Mouse (Mus musculus) heart, embryonic 11.5 days (tissue): ENCODE results near the gene H2-M10.2. TPM values are rescaled to one million over a fixed set of nuclear protein-coding genes. Genes with fewer than 3 reads are reported as not detected.

Experiments used
- ATAC-seq: fragments of 200-750 bp; cut with Nextera tagmentation; replicated peaks from 2 replicates; pipeline ENCODE4 v1.8.0; 2017; ENCODE audit warnings: moderate library complexity; ENCODE audit not compliant: insufficient number of reproducible peaks, low FRiP score, low TSS enrichment
- H3K27ac ChIP-seq: fragments of 300-500 bp; sonication (generic); 2 replicates; pipeline ENCODE4 v1.5.1; 2014; ENCODE audit warnings: mild to moderate bottlenecking, low read depth, low read length
- H3K27me3 ChIP-seq: fragments of 300-500 bp; sonication (generic); 2 replicates; pipeline ENCODE4 v1.6.1; 2014; ENCODE audit warnings: mild to moderate bottlenecking, low read length, mixed read lengths; ENCODE audit not compliant: control insufficient read depth, insufficient read depth
- H3K36me3 ChIP-seq: fragments of 300-500 bp; sonication (generic); 2 replicates; pipeline ENCODE4 v1.6.1; 2014; ENCODE audit warnings: mild to moderate bottlenecking, low read length, moderate library complexity, mixed read lengths; ENCODE audit not compliant: control insufficient read depth, insufficient read depth
- H3K4me1 ChIP-seq: fragments of 300-500 bp; sonication (generic); 2 replicates; pipeline ENCODE4 v1.6.1; 2014; ENCODE audit warnings: low read length; ENCODE audit not compliant: control insufficient read depth, insufficient read depth
- H3K4me2 ChIP-seq: fragments of 300-500 bp; sonication (generic); 2 replicates; pipeline ENCODE4 v1.6.1; 2014; ENCODE audit warnings: mild to moderate bottlenecking, moderate library complexity
- H3K4me3 ChIP-seq: fragments of 300-500 bp; sonication (generic); 2 replicates; pipeline ENCODE4 v1.5.1; 2014; ENCODE audit warnings: low read depth, low read length
- H3K9ac ChIP-seq: fragments of 300-500 bp; sonication (generic); 2 replicates; pipeline ENCODE4 v1.6.1; 2014; ENCODE audit warnings: mild to moderate bottlenecking, low read depth, low read length, moderate library complexity
- H3K9me3 ChIP-seq: fragments of 300-500 bp; sonication (generic); replicated peaks from 2 replicates; pipeline ENCODE4 v1.6.1; 2016; ENCODE audit warnings: low read length; ENCODE audit not compliant: control insufficient read depth
- WGBS: fragments of 180-500 bp; shearing (Covaris S2); extraction: QIAGEN DNeasy Blood & Tissue Kit; methylation state at CpG from one replicate; pipeline ENCODE4 v1.1.7; 2014; ENCODE audit not compliant: insufficient replicate concordance; 5-methylcytosine and 5-hydroxymethylcytosine counted together
- polyA plus RNA-seq: library from polyadenylated mRNA; unstranded; fragments of >200 nt; fragmentation: Nextera tagmentation; extraction: Ambion mirVana; gene quantifications from 2 replicates; pipeline ENCODE4 v1.2.1, GENCODE M21; 2014

H2-M10.2 gene
- polyA plus RNA-seq, 1 experiment from 2014 or later: not detected

GRCm38 (mm10) chr17:36257969-36258368 lies 28.3 kb downstream of the H2-M10.2 start, which contains the start of gene Rpp21:
Gene Rpp21, minus strand, starts transcription at chr17:36258069.
- peak within 1 kb of the TSS; percentile 64 for H3K4me2 ChIP-seq
- ATAC-seq: no peak
- H3K27ac ChIP-seq: peak within 1 kb of the TSS; percentile 80
- 46% methylated on average over 6 of the region's 6 CpGs for WGBS
- H3K9ac ChIP-seq: peak within 1 kb of the TSS; percentile 84
- H3K4me1 ChIP-seq: peaks cover 8% of the 10 kb centered on the region
- H3K27me3 ChIP-seq: no peaks in the 10 kb centered on the region
- no peaks in the 10 kb centered on the region for H3K9me3 ChIP-seq
- H3K4me3 ChIP-seq: peak within 1 kb of the TSS; percentile 87
- H3K36me3 ChIP-seq: peaks cover 18% of the 10 kb centered on the region

DNA sequence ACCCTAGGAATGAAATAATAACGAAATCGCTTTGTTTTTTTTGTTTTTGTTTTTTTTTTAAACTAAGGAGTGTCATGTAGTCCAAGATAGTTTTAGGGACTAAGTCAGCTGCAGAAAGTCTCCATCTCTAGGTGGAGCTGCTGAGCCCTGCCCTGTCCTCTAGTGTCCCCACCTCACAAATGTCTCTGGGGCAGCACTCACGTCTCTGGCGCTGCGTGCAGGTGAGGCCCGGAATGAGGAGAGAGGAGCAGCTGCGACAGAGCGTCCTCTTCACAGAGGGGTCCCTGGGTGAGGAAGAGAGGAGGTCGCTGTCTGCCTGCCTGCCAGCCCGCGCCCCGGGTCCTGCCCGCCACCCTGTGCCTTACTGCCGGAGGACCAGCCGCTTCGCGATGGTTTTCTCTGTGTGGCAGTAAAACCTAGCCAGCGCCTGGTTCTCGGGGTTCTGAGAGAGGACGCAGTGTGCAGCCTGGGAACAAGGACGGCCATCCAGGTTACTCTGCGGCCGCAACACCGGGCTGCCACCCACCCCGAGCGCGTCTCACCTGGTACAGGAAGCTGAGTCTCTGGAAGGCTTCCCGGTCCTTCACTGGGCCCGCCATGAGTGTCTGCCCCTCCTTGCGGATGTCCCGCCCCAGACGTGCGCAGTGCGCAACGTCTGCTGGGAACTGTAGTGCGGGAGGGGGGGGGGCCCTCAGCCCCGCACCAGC lies 28.9 kb downstream of the H2-M10.2 start:
- peak overlapping the region; percentile 64 for H3K4me2 ChIP-seq
- ATAC-seq: peak; percentile 90
- H3K4me3 ChIP-seq: peak overlapping the region; percentile 87
- H3K36me3 ChIP-seq: peaks cover 17% of the 10 kb centered on the region
- H3K4me1 ChIP-seq: peaks cover 8% of the 10 kb centered on the region
- H3K27ac ChIP-seq: peak overlapping the region; percentile 80
- no peaks in the 10 kb centered on the region for H3K9me3 ChIP-seq
- H3K27me3 ChIP-seq: 0 out of 2 replicates have a peak, but pooled peaks cover 2% of the 10 kb centered on the region
- WGBS: under 1% methylated on average over 37 of the region's 37 CpGs
- H3K9ac ChIP-seq: peak overlapping the region; percentile 84

- ATAC-seq: no peak
- H3K27me3 ChIP-seq: peaks cover 21% of the 10 kb centered on the region
- H3K27ac ChIP-seq: no peak overlapping the region
- WGBS: 47% methylated on average over 6 of the region's 6 CpGs
- H3K9ac ChIP-seq: no peak overlapping the region
- H3K4me1 ChIP-seq: peaks cover 8% of the 10 kb centered on the region
- no peaks in the 10 kb centered on the region for H3K36me3 ChIP-seq
- no peak overlapping the region for H3K4me2 ChIP-seq
- H3K4me3 ChIP-seq: no peak overlapping the region
- H3K9me3 ChIP-seq: no peaks in the 10 kb centered on the region
Observed at GRCm38 (mm10) chr17:36253087-36253600, 33.1 kb downstream of the H2-M10.2 start.

GRCm38 (mm10) chr17:36252250-36252876 lies 33.9 kb downstream of the H2-M10.2 start:
- WGBS: 9% methylated on average over 25 of the region's 25 CpGs
- Histone ChIP-seq H3K4me3 (peak overlapping the region; percentile 26), H3K27ac (no peak overlapping the region), H3K9me3 (no peaks in the 10 kb centered on the region), H3K4me1 (peaks cover 8% of the 10 kb centered on the region), H3K27me3 (peaks cover 21% of the 10 kb centered on the region), H3K9ac (no peak overlapping the region), H3K36me3 (no peaks in the 10 kb centered on the region), H3K4me2 (peak overlapping the region; percentile 57)
- no peak; the same call in 1 of the 2 replicates for ATAC-seq

GRCm38 (mm10) chr17:36248886-36249285 lies 37.4 kb downstream of the H2-M10.2 start:
- H3K27me3 ChIP-seq: peaks cover 21% of the 10 kb centered on the region
- no peak overlapping the region for H3K9ac ChIP-seq
- H3K27ac ChIP-seq: no peak overlapping the region
- H3K9me3 ChIP-seq: no peaks in the 10 kb centered on the region
- peak overlapping the region; percentile 24 for H3K4me3 ChIP-seq
- peak overlapping the region; percentile 49 for H3K4me2 ChIP-seq
- WGBS: 15% methylated on average over 33 of the region's 33 CpGs
- no peaks in the 10 kb centered on the region for H3K4me1 ChIP-seq
- no peak for ATAC-seq
- no peaks in the 10 kb centered on the region for H3K36me3 ChIP-seq

DNA sequence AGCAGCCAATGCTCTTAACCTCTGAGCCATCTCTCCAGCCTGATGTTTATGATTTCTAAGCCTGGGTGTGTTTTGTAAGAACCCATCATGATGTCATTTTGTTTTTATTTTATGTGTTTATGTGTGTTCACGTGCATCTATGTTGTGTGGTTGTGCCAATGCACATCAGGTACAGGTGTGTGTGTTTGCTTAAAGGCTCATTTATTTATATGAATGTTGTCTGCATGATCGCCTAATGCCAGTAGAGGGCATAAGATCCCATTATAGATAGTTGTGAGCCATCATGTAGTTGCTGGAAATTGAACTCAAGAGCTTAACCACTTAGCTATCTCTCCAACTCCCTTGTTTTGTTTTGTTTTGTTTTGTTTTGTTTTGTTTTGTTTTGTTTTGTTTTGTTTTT lies 40.5 kb downstream of the H2-M10.2 start:
- H3K9ac ChIP-seq: no peak overlapping the region
- no peaks in the 10 kb centered on the region for H3K4me1 ChIP-seq
- WGBS: 89% methylated on average over 2 of the region's 2 CpGs
- no peak for ATAC-seq
- H3K4me3 ChIP-seq: no peak overlapping the region
- no peak overlapping the region for H3K4me2 ChIP-seq
- no peak overlapping the region for H3K27ac ChIP-seq
- H3K9me3 ChIP-seq: no peaks in the 10 kb centered on the region
- no peaks in the 10 kb centered on the region for H3K36me3 ChIP-seq
- H3K27me3 ChIP-seq: peaks cover 18% of the 10 kb centered on the region

DNA sequence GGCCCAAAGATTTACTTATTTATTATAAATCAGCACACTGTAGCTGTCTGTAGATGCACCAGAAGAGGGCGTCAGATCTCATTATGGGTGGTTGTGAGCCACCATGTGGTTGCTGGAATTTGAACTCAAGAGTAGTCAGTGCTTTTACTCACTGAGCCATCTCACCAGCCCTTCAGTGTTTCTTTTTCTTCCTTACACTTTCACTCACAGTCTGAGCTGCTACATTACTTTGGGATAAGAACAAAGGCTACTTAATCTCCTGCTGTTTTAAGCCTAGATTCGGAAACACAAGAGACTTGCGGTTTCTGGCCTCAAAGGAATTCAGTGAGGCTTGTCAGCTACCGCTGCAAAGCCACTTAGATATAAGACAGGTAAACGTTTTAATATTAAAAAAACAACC lies 42.3 kb downstream of the H2-M10.2 start:
- Histone ChIP-seq H3K4me3 (no peak overlapping the region), H3K36me3 (no peaks in the 10 kb centered on the region), H3K4me1 (no peaks in the 10 kb centered on the region), H3K4me2 (no peak overlapping the region), H3K27me3 (peaks cover 12% of the 10 kb centered on the region), H3K9me3 (no peaks in the 10 kb centered on the region), H3K9ac (no peak overlapping the region), H3K27ac (no peak overlapping the region)
- no peak for ATAC-seq
- 28% methylated on average over 5 of the region's 5 CpGs for WGBS

DNA sequence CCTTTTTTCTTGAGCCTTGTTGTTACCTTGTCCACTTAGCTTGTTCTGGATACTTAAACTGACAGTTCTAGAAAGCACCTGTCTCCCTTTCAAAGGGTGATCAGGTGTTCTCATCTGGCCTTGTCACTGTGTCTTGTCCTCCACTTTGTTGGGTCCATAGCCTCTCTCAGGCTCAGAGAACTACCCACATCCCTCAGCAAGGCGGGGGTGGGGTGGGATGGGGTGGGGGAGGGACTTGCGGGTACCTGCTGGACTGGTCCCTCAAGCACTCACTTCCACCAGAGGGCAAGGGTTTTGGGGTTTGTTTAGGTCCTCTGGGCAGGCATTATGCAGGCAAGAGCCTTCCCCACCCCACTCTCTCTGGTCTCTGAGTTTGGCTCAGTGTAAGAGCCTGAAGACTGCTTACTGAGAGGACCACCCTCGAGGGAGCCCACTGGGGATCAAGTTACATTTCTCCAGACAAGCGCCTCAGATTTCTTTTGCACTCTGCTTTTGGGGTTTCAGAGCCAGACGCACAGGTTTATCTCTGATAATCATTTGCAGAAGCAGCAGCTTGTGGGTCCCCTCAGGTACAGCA lies 45.6 kb downstream of the H2-M10.2 start:
- WGBS: 11% methylated on average over 5 of the region's 5 CpGs
- H3K36me3 ChIP-seq: no peaks in the 10 kb centered on the region
- H3K4me2 ChIP-seq: no peak overlapping the region
- no peak overlapping the region for H3K4me3 ChIP-seq
- H3K4me1 ChIP-seq: peaks cover 4% of the 10 kb centered on the region; the same call in 1 of the 2 replicates
- H3K9ac ChIP-seq: no peak overlapping the region
- H3K27ac ChIP-seq: no peak overlapping the region
- ATAC-seq: no peak
- no peaks in the 10 kb centered on the region for H3K9me3 ChIP-seq
- peaks cover 28% of the 10 kb centered on the region for H3K27me3 ChIP-seq
